Mouse (Mus musculus) forelimb bud, embryonic 11.5 days (tissue): Measurements from ENCODE around the gene Gm20431.
A peak's percentile ranks its signal among the peaks of the same experiment; 100 is the strongest.

Experiments used
- DNase-seq: peaks from one replicate; pipeline ENCODE4 v3.0.0-alpha.2; 2012; ENCODE audit warnings: low read depth, low spot score

The Gm20431 gene

GRCm38 (mm10) chr2:167602364-167602763, 58.9 kb downstream of the Gm20431 start:
- DNase-seq, result no peak

- DNase-seq, result no peak
Measured at GRCm38 (mm10) chr2:167600481-167600995, 60.8 kb downstream of the Gm20431 start.

GRCm38 (mm10) chr2:167599917-167600316, 61.4 kb downstream of the Gm20431 start:
- no peak for DNase-seq

GRCm38 (mm10) chr2:167599195-167599594, 62.1 kb downstream of the Gm20431 start:
- DNase-seq, result no peak

- peak; percentile 83 for DNase-seq
Measured at GRCm38 (mm10) chr2:167597492-167598186, 63.7 kb downstream of the Gm20431 start.

GRCm38 (mm10) chr2:167596726-167597491, 64.4 kb downstream of the Gm20431 start:
- no peak for DNase-seq

GRCm38 (mm10) chr2:167596262-167596661, 65.0 kb downstream of the Gm20431 start:
- no peak for DNase-seq

GRCm38 (mm10) chr2:167595761-167596171, 65.5 kb downstream of the Gm20431 start:
- peak; percentile 92 for DNase-seq

GRCm38 (mm10) chr2:167594444-167594934, 66.8 kb downstream of the Gm20431 start:
- DNase-seq, result no peak

- DNase-seq, result no peak
Measured at GRCm38 (mm10) chr2:167593551-167594250, 67.6 kb downstream of the Gm20431 start.

- no peak for DNase-seq
Measured at GRCm38 (mm10) chr2:167588774-167589577, 72.3 kb downstream of the Gm20431 start.

- no peak for DNase-seq
Measured at GRCm38 (mm10) chr2:167586976-167587375, 74.3 kb downstream of the Gm20431 start.

- no peak for DNase-seq
Measured at GRCm38 (mm10) chr2:167586041-167586440, 75.3 kb downstream of the Gm20431 start.

- DNase-seq, result no peak
Measured at GRCm38 (mm10) chr2:167585273-167585672, 76.0 kb downstream of the Gm20431 start.

- peak; percentile 54 for DNase-seq
Measured at GRCm38 (mm10) chr2:167583161-167583952, 77.9 kb downstream of the Gm20431 start.

- DNase-seq, result no peak
Measured at GRCm38 (mm10) chr2:167578521-167578920, 82.8 kb downstream of the Gm20431 start.

- DNase-seq, result no peak
Measured at GRCm38 (mm10) chr2:167577186-167577785, 84.0 kb downstream of the Gm20431 start.

GRCm38 (mm10) chr2:167576121-167576620, 85.1 kb downstream of the Gm20431 start:
- DNase-seq, result no peak

GRCm38 (mm10) chr2:167575581-167575980, 85.7 kb downstream of the Gm20431 start:
- DNase-seq, result no peak

GRCm38 (mm10) chr2:167574814-167575213, 86.5 kb downstream of the Gm20431 start:
- no peak for DNase-seq
